Mouse (Mus musculus) right cerebral cortex, adult 2 months (tissue): ENCODE measurements around the gene 4930578C19Rik.
"Not testable (repeated sequence)": the region's sequence is repeated elsewhere in the genome, so short reads cannot be mapped to it uniquely, and the experiment has no call there.

ENCODE experiments used
- DNase-seq, 2 experiments: peaks; one replicate each; pipeline ENCODE4 v3.0.0; 2021 to 2022; ENCODE audit warnings: low spot score in 2 of 2

4930578C19Rik gene

DNA sequence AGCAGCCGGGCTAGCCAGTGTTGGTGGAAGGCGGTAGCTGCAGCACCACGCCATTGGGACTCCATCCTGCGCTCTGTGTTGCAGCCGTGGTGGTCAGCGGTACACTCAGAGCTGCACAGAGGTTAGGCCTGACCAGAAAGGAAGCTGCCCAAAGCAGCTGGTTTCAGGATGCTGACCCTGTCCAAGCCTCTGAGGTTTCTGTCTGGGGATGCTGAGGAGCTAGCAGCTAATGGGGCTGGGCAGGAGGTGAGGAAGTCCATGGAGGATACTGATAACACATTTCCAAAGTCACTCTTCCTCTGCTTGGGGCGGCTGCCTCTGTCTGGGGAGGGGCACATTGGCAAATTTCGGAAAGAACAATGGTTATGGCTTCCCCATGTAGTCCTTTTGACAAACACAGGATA, at the start of gene 4930578C19Rik:
TSS of gene 4930578C19Rik (minus strand) at position 200 of the 404 bp plus-strand sequence.
- no peak for DNase-seq

DNA sequence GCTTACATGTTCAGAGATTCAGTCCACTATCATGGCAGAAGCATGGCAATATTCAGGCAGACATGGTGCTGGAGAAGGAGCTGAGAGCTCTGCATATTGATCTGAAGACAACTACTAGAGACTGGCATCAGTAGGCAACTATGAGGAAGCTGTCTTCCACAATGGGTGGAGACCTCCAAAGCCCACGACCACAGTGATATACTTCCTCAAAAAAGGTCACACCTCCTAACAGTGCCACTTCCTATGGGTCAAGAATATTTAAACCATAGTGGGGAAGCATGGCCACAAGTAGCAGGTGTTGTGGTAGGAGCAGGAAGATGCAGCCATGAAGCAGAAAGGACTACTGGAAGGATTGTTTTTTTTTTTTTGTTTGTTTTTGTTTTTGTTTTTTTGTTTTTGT, 6.5 kb upstream of the 4930578C19Rik start:
- DNase-seq: no peak

DNA sequence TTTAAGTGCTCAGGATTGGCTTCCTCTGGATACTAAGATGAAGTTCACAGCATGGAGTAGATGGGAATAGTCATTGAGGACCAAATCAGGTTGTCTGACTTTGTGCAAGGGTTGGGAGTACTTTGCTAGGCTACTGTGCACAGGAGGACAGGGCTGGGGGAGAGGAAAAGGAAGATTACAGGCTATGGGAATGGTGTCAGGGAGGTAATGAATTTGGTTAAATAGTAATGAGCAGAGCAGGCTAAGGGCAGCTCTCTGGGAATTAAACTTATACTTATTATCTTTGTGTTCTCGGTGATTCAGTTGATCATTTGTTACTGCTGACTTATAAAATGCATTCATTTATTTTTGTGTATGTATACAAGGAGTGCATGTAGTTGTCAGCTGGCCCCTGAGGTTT, 1.7 kb upstream of the 4930578C19Rik start:
- no peak for DNase-seq

DNA sequence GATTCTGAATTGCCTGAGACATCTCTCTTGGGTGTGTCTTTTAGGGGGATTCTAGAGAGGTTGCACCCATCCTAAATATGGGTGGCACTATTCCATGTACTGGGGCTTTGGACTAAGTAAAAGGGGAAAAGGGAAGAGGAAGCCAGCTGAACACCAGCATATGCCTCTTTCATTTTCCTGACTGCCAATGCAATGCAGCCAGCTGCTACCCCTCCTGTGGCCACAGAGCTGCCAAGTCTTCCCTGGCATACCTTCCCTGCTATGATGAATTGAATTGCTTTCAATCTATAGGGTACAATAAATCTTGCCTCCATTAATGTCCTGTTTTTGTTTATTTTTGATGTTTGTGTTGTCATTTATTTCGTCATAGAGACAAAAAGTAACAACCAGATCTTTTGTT, 9.6 kb downstream of the 4930578C19Rik start:
- no peak for DNase-seq

DNA sequence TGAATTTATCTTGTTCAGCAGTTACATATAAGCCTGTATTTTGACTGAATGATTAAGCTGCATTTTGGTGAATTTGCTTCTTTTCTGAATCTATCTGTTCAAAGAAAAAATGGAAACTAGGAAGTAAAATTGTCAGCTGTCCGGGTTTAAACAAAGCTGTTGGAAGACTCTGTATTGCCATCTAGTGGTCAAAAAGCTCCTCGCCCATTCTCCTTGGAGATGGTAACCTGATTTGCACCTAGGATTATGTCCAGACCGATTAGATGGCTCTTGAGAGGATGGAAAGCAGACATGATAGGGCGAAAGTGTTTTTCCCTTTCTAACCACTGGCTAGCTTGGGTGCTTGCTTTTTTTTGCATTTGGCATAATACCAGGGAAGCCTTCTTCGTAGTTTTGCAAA, 19.1 kb downstream of the 4930578C19Rik start:
- peak; percentile 68 for DNase-seq

DNA sequence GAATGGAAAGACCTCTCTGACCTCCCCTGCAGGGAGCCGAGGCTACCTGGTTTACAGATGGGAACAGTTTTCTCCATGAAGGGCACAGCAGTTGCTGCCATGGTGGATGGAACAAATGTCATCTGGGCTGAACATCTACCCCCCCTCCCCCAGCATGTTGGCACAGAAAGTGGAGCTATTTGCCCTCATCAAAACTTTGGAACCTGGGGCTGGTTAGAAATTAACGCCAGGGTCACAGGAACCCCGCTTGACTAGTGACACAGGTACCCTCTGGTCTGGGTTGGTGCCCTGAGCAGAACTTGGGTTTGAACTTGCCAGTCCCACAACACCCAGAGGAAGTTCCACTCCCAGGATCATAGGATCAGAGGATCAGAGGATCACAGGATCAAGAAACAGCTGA, 35.7 kb downstream of the 4930578C19Rik start:
- no peak for DNase-seq

DNA sequence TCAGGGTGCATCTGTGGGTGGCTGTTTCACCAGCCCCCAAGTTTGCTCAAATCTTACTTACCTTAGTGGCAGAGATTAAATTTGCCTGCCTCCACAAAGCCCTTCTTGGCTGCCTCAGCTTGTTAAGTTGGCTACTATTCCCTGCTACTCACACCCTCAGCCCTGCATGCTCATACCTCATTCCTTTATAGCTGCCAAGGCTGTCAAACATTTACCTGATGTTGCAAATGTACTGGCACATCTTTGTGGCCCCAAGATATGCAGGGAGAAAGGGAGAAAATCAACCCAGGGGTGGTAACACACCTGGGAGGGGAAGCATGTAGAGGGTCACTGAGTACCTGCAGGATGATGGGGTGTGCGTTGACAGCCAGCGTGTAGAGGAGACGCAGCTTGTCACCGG, 38.0 kb downstream of the 4930578C19Rik start:
- no peak for DNase-seq

DNA sequence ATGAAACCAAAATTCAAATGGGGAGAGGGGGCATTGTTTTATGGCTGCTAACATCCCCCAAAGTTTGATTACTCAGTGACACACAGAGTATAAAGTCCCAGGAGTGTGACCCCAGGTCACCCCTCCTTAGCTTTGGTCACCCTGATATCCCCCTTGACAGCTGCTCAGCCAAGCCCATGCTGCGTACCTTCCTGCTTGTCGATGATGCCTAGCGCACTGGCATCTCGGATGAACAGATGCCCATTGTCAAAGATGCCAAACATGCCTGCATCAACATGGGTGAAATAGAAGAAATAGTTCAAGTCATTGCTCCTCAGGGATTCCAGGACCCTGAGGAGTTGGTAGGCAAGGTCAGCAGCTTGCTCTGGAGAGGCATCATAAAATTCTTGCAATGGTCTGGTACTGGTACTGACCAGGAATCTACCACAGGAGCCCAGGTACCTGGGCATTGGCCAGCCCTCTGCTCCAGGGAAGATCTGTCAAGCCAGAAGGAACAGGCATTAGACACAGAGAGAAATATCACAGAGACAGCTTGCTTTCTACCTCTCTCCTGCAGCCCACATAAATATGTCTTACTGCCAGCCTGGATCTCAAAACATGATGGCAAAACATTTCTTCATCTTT, 40.9 kb downstream of the 4930578C19Rik start:
- DNase-seq: no peak

DNA sequence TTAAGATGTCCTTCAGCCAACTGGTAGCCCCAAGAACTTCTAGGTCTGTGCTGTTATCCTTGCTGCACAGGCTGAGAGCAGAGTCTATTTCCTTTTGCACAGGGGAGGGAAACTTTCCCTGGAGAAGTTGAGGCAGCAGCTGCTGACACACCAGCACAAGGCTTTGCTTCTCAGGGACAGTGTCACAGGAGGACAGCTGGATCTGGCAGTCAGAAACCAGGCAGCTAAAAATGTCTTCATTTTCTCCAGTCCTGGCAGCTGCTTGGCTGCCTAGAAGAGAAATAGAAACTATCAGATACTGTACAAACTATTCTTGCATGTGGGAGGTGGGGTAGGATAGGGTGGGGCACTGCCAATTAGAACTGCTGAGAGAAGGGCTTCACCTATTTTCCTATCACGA, 42.2 kb downstream of the 4930578C19Rik start:
- no peak for DNase-seq

DNA sequence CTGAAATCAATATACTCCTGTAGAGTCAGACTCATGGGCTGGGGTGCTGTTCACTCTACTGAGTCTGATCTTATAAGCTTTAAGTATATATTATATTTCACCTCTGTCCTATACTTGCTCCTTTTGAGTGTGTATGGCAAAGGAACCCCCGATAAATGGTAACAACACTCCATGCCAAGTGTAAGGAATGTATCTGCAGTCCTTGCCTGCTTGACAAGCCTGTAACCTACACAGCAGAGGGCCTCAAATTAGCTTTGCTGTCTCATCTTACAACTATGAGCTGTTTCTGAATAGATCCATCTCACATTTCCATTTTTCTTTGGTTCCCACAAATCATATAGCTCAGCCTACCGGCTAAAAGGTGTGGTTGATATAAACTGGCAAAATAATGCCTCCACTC, 46.6 kb downstream of the 4930578C19Rik start:
- DNase-seq: no peak

DNA sequence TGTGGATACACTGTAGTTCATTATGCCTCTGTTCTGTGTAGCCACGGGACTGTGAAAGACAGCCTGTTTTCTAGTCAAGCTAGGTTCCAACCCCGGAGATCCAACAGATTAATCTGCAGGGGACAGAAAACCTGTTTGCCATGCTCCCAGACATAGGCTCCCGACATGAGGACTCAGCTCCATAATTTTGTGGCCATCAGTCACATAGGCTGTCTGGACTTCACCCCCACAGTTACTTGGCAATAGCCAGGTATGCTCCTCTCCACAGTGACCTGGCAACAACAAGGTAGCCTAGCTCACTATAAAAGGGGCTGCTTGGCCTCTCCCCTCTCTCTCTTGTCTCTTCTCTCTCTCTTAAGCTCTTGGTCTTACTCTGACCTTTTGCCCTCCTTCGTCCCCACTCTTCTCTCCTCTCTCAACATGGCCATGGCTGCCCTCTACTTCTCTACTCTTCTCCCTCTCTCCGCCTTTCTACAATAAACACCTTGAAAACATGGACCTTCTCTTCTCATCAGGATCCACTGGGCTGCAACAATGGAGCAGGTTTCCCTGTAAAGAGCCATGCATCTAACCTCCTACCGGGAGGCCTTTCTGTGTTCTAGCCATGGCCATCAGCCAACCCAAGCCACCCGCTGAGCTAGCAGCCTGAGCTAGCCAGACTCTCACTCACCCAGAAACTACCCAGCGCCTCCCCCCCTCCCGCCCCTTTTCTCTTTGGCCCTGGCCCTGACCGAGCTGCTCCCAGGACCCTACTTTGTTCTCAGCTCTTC, 49.9 kb downstream of the 4930578C19Rik start:
- DNase-seq: no peak

DNA sequence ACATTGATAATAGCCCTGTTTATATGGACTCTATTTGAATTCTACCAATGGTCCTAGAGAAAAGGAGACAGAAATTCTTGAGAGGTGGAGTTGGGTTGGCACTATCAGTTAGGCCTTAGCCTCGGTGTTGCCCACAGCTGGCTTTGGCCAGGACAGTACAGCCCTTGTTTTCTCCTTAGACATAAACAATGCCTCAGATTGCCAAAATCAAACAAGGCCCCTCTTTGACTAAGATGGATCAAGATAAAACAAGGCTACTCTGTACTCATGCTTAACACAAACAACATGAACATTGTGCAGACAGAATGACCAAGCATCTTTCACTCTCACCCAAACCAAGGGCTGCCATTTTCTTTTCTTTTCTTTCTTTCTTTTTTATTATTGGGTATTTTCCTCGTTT, 51.6 kb downstream of the 4930578C19Rik start:
- DNase-seq: no peak

DNA sequence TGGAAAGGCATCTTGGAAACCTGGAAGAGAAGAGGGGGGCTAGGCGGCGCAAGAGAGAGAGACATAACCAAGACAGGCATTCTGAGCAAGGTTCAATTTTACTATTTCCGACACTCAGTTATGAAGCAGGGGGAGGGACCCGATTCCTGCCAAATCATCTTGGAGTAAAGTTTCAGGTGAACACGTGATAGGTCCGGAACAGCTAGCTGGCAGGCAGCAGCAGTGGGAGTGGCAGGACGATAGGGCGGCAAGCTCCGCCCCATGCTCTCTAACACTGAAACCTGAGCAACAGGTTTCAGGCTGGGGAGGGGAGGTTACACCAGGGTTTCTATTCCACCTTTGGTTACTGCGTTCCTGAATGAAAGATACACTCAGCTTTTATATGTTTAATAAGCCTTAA, 58.9 kb downstream of the 4930578C19Rik start:
- no peak for DNase-seq

DNA sequence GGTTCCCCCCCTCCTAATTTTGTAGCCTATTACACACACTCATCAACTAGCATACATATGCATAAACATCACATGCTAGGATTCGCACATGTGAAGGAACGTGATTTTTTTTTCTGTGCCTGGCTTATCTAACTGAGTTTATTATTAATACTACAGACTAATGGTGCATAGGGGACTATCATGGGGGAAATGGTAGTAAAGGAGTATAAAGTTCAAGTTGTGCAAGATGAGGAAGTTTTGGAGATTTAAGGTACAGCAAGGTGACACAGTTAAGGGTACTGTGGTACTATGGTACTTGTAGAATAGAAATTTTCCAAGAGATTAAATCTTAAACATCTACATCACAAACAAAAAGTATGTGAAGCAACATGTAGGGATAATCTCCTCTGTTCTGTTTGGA, 64.5 kb downstream of the 4930578C19Rik start:
- DNase-seq: no peak

DNA sequence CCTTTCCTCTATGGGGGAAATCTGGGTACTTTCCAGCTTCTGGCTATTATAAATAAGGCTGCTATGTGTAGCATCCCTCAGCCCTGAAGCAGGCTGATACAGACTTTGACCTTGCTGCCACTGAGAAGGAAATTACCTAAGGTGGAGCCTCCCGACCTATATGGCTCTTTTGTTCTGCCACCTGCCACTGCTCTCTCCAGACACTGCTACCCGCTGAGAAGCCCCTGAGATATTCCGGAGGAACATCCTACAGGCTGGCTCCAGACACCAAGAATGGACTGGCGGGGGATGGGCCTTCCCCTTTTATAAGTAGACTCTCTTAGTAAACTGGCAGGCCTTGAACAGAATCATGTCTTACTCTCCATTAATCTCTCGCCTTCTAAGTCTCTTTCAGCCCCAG, 77.0 kb downstream of the 4930578C19Rik start:
- DNase-seq: not testable (repeated sequence)
